Mouse (Mus musculus) Muller cell, postnatal 12 days (primary cell): ENCODE results near the gene Il11ra1.

Experiments
- DNase-seq: peaks from one replicate; pipeline ENCODE4 v3.0.0-alpha.2; 2015; ENCODE audit errors: inconsistent ontology term

The Il11ra1 gene

DNA sequence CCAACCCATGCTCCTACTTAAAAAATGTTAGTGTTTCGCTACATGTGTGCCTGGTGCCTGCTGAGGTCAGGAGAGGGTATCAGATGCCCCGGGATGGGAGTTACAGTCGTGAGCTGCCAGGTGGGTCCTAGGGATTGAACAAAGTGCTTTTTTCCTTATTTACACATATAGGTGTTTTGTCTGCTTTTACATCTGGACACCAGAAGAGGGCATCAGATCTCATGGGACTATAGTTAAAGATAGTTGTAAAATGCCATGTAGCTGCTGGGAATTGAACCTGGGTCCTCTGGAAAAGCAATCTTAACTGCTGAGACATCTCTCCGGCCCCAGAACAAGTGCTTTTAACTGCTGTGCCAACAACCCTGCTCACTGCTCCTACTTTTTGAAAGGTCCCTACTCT, 10.4 kb downstream of the Il11ra1 start:
- no peak for DNase-seq

DNA sequence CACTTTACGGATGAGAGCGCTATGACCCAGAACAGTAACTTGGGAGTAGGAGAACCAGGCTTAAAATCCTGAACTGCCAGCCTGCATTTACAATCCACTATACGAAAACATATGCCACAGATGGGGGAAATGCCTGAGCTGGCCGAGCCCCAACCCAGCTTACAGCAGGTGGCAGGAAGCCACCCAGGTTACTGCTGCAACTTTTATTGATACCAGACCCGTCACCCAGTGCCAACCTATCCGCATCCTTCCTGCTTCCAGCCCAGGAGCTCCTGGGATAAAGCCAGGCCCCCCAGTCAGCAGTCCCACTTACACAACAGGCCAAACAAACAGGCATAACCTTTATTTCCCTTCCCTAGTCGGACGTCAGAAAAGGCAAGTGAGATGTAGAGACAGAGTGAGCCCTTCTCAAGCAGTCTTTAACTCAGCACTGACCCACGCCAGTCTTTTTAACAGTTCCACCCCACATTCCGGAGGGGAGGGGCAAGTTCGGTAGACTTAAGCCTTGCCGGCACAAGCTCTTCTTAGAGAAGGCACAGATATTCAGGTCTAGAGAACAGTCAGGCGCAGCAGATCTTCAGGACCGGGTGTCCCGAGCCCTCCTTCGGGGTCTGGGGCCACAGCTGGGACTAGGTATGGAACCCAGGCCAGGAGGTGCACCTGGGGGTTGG, 12.1 kb downstream of the Il11ra1 start:
- no peak for DNase-seq

DNA sequence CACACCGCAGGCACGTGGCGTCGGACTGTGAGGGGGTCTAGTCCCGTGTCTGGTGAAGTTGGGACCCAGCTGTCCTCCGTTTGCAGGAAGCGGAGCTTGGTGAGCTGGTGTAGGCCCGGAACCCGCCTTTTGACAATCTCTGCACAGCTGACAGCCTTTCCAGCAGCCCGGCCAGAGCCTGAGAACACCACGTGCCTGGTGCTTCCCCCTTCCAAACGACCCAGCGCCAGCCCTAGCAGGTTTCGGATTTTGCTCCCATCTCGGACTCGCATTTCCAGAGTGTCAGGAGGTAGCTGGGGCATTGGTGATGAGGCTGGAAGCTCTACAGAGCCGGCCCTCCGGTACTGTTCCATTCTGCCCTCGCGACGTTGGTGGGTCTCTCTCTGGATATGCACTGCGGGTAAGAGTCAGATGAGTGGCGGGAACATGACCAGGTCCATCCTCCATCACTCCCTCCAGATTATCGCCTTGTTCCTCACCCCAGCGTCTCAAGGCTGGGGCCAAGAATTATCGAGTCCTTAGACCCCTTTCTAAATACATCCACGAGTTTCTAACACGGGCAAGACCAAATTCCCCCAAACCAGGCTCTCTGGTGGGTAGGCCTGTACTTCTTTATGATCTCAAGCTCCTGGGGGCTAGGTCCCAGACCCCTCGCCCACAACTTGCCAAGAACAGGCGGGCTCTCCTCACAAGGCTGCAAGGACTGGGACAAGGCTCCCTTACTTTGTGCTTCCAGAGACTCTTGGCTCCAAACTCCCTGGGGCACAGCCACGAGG, 12.8 kb downstream of the Il11ra1 start:
- DNase-seq, result no peak

GRCm38 (mm10) chr4:41713197-41714067, 13.6 kb downstream of the Il11ra1 start, which contains the start of gene Rpp25l:
TSS of gene Rpp25l (minus strand) at chr4:41713534.
- peak; percentile 88 for DNase-seq

DNA sequence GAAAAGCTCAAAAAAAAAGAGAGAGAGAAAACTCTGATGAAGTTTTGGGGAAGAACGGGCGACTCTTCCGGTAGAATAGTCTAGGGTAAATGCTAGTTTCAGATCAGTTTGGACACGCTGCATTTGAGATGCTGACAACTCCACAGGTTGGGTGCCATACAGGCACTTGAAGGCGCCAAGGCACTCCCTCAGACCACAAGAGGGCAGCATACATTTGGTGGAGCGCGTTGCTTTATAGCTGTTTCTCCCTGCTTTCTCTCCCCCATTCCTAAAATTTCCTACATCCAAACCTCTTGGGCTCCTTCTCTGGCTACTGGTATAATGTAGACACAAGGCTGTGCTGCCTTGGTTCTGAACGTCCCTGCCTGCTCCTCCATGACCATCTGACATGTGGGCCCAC, 14.5 kb downstream of the Il11ra1 start:
- no peak for DNase-seq

DNA sequence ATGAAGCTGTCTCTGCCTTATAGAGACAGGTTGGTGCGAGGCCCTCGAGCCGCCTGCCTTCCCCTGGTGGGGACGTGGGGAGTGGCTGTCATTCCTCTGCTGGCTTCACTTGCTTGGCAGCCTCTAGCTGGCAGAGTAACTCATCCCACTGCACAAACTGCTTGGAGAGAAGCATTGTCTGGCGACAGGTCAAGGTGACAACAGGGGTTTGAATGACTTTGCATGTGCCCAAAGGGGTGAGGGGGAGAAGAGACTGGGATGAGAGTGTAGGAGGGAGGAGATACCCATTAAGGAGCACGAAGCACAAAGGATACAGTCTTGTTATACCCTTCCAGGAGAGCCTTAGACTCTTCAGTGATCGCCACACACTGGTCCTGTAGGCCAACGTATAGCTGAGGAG, 15.3 kb downstream of the Il11ra1 start:
- no peak for DNase-seq

DNA sequence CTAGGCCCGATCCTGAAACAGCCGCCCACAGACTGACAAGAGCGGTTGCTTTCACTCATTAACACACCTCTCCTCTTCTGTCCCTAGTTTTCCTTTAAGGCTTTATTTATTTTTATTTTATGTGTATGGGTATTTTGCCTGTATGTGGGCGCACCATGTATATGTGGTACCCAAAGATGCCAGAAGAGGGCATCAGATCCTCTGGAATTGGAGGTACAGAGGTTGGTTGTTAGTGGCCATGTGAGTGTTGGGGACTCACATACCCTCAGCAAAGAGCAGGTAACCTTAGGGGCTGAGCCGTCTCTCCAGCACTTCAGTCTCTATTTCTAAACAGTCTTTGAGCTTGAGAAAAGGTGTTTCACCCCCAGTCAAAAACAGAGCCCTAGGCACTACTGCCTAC, 15.8 kb downstream of the Il11ra1 start:
- no peak for DNase-seq

- no peak for DNase-seq
Observed at GRCm38 (mm10) chr4:41716834-41717233, 17.0 kb downstream of the Il11ra1 start.

GRCm38 (mm10) chr4:41722918-41723351, 23.1 kb downstream of the Il11ra1 start, which contains the start of gene Dctn3:
TSS of gene Dctn3 (minus strand) at chr4:41723170.
- peak; percentile 90 for DNase-seq

- DNase-seq, result no peak
Observed at GRCm38 (mm10) chr4:41726826-41727621, 27.2 kb downstream of the Il11ra1 start.

DNA sequence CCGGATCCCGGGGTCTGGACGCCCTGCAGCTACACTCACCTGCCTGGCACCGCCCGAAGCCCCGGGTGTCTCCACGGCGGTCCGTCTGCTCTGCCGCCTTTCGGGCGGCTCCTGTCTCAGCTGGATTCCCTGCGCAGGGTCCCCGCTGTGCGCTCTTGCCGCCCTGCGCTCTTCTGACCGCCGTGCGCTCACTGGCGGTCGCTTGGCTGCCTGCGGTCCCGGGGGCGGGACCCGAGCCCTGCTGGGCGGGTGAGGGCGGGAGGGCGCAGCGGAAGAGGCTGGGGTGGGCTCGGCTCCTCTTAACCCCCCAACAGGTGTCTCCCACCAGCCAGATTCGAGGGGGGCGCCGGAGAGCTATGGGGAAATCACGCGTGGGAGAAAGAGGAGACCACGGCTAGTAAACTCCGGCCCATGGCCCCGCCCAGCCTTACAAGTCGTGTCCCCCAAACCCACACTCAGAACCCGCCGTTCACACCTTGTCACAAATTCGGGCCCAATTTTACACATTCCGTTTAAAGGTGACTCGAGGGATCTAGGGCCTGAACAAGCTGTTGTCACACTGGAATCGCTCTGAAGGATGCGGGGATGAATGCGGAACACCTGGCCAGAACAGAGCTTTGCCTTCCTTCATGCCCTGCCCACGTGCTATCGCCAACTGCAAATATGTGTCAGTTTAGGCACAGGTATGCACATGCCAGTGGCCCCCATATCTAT, 31.4 kb downstream of the Il11ra1 start, which contains the start of gene Arid3c:
TSS of gene Arid3c (minus strand) at position 91 of the 714 bp plus-strand sequence.
- peak; percentile 47 for DNase-seq

DNA sequence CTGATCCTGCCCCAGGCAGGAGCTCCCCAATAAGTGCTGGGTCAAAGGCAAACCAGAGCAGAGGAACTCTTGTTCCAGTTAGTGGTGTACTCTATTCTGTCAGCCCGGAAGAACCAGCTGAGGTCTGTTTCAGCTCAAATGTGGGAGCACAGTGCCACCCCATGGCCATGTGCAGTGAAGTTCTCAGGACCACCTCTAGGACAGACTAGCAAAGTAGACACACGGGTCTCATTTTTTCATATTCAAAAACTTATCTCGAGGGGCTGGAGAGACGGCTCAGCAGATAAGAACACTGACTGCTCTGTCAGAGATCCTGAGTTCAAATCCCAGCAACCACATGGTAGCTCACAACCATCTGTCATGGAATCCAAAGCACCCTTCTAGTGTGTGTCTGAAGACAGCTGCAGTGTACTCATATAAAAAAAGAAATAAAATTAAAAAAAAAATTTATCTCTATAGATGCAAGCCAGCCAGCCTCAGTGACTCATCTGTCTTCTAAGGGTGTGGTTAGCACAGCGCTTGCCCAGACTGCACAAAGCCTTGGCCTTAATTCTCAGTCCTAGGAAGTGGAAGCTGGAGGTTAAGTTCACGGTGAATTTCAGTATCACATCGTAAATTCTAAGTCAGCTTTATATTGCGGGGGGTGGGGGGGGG, 37.9 kb downstream of the Il11ra1 start:
- DNase-seq, result peak; percentile 66

- DNase-seq, result no peak
Observed at GRCm38 (mm10) chr4:41738256-41738603, 38.4 kb downstream of the Il11ra1 start.

DNA sequence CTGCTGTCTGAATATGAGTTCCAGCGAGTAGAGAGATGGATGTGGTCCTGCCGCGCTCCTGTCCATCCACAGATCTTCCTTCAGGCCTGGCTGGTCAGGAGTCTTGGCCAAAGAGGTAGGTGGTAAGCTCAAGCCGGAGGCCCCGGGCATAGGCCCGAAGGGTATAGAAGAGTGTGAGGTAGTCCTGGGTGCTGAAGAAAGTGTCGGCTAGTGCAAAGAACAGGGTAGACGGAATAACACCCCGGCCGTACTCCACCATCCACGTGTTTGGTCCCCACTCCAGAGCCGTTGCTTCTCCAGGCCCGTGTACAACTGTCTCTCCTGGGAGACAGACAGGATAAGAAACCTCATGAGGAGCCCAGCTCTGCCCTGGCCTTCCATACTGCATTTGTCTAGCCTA, 39.5 kb downstream of the Il11ra1 start:
- no peak for DNase-seq

DNA sequence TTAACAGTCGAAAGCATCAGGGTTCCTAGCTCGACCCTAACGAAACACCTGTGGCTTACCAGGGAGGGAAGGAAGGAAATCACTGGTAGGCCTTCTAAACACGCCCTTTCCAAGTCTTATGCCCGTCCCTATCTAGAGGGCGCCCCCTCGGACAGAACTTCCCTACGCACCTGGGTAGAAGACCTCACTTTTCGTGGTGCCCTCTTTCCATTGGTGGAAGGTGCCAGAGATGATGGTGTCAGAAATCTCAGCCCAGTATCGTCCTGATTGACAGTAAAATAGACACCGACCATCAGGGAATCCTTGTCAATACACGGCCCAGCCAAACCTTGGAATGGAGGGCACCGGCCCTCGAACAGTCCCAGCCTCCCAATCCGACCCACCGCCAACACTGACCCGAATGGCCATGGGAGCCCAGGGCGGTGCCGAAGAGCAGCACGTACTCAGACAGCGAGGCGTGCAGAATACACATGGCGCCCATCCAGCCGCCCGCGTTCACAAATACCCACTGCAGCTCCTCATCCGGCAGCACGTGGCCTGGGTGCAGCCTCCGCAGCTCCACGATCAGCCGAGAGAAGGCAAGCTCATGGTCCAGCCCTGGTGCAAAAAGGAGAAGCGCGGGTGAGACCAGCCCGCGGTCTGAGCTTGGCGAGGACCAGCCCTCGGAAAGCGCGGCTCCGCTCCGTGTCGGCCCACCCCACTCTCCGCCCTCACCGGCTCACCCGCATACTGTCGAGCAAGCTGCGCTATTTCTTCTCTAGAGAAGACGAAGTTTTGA, 40.8 kb downstream of the Il11ra1 start:
- no peak for DNase-seq

- peak; percentile 98 for DNase-seq
Observed at GRCm38 (mm10) chr4:41741158-41741560, 41.4 kb downstream of the Il11ra1 start.

DNA sequence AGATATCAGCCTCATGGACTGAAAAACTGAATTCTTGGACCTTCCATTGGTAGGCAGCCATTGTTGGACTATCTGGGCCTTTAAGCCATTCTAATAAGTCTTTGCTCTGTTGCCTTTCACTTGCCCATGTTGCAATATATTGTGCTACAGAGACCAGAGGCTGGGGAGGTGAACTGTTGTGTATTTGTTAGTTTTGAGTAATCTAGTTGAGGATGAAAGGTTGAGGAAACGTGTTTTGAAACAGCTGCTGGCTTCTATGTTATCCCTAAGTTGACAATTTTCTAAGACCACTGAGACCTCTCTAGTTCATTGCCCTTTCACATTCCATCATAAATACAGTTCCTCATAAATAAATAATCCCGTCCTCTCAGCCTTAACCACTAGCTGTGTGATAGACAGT, 44.3 kb downstream of the Il11ra1 start:
- DNase-seq, result no peak

DNA sequence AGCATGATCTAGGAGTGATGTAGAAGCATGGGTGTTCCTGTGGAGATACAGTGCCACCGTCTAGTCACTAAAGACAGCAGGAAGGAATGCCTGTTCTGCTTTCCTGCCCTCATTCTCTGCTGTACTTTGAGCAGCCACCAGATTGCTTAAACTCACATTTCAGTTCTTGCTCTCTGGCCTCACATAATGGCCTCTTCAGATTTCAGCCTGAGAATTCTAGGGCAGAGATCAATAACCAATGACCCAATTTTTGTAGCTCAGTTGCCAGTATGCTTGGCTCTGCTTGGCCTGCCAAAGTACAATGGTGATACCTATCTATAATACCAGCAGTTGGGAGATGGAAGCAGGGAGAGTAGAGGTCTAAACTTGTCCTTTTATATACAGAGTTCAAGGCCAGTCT, 45.2 kb downstream of the Il11ra1 start:
- no peak for DNase-seq

DNA sequence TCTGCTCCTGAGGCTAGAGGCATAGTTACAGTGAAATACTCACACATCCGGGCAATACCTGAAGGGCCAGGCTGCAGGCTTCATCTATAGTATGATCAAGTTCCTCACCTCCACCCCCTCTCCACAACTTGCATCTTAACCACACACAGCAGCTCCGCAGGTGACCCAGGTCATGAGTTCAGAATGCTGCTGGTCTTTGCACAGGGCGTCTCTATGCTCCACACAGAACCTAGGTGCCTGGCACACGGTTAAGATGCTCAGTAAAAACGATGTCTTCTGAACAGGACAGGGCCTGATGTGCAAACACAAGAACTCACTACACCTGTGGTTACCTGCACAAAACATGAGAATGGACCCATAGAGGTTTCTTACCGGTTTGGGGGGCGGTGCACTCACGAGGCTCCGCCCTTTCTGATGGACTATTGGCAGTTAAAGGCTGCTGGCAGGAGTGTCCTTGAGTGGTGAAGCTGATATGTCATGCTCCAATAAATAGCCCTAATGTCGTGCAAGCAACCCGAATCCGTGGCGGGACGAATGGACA, 55.1 kb downstream of the Il11ra1 start, which contains the start of gene Galt:
TSS of gene Galt (plus strand) at position 432 of the 541 bp plus-strand sequence.
- DNase-seq, result no peak
